Mouse (Mus musculus): ENCODE results near the gene Arid1b. TPM values are rescaled to one million over a fixed set of nuclear protein-coding genes. Genes with fewer than 3 reads are reported as not detected.

Gene Arid1b
- polyA plus RNA-seq, 1 experiment from 2014 or later = 12.9 TPM

DNA sequence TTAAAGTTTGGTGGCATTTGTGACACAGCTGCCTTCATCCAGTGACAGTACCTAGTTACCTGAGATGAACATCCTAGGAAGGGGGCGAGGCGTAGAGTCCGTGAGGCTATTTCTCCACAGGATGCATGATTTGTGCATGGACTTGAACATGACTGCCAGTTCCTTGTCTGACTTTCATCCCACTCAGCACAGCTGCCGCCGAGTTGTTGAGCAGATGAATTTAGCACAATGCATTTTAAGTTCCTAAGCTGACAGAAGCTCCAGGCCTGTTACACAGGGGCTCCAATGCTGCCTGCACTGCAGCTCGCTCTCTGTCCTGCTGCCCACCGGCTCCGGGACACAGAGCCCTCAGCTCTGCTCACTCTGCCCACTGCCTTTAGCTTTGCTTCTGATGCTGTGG is 181.4 kb downstream of the Arid1b start:
- Histone ChIP-seq H3K9me3 (replicated peaks; ENCODE audit: control insufficient read depth, low read length) (no peaks in the 10 kb centered on the region), H3K36me3 (replicated peaks; ENCODE audit: control insufficient read depth, insufficient read depth, low read depth, low read length) (no peaks in the 10 kb centered on the region), H3K4me1 (ENCODE audit: control insufficient read depth, insufficient read depth, low read length) (no peaks in the 10 kb centered on the region), H3K27ac (replicated peaks; ENCODE audit: low read depth, low read length) (no peak overlapping the region), H3K27me3 (ENCODE audit: control insufficient read depth, insufficient read depth, low read length) (no peaks in the 10 kb centered on the region), H3K4me2 (ENCODE audit: low read depth, low read length) (no peak overlapping the region), H3K4me3 (ENCODE audit: low read depth, low read length) (no peak overlapping the region), H3K9ac (replicated peaks; ENCODE audit: low read length) (no peak overlapping the region)
- ATAC-seq (replicated peaks; ENCODE audit: insufficient number of reproducible peaks, low FRiP score, low TSS enrichment, low read depth) (no peak), DNase-seq (ENCODE audit: low spot score) (no peak)
- WGBS = 88% methylated on average over 8 of the region's 8 CpGs

DNA sequence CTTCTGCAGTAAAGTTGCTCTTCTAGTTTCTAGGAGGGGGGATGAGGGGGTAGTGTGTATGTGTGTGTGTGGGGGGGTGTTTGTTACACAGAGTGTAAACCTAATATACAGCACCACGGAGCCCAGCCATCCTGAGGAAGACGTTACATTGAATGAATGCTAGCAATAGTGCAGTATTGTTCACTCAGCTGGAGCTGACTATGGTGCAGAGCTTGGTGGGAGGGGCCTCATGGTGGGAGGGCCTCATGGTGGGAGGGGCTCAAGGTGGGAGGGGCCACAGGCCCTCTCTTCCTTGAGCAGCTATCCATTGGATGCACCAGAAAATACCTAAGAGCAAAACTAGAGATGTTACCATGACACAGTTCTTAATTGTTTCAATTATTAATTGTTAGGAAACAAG is 182.2 kb downstream of the Arid1b start:
- ATAC-seq (replicated peaks; ENCODE audit: insufficient number of reproducible peaks, low FRiP score, low TSS enrichment, low read depth) (no peak), DNase-seq (ENCODE audit: low spot score) (no peak)
- 92% methylated on average over 2 of the region's 2 CpGs for WGBS
- no peak overlapping the region for H3K4me3 ChIP-seq (ENCODE audit: low read depth, low read length)
- H3K27ac ChIP-seq (replicated peaks; ENCODE audit: low read depth, low read length) = no peak overlapping the region
- H3K9ac ChIP-seq (replicated peaks; ENCODE audit: low read length) = no peak overlapping the region
- no peaks in the 10 kb centered on the region for H3K4me1 ChIP-seq (ENCODE audit: control insufficient read depth, insufficient read depth, low read length)
- no peaks in the 10 kb centered on the region for H3K36me3 ChIP-seq (replicated peaks; ENCODE audit: control insufficient read depth, insufficient read depth, low read depth, low read length)
- H3K27me3 ChIP-seq (ENCODE audit: control insufficient read depth, insufficient read depth, low read length) = no peaks in the 10 kb centered on the region
- no peaks in the 10 kb centered on the region for H3K9me3 ChIP-seq (replicated peaks; ENCODE audit: control insufficient read depth, low read length)
- H3K4me2 ChIP-seq (ENCODE audit: low read depth, low read length) = no peak overlapping the region

DNA sequence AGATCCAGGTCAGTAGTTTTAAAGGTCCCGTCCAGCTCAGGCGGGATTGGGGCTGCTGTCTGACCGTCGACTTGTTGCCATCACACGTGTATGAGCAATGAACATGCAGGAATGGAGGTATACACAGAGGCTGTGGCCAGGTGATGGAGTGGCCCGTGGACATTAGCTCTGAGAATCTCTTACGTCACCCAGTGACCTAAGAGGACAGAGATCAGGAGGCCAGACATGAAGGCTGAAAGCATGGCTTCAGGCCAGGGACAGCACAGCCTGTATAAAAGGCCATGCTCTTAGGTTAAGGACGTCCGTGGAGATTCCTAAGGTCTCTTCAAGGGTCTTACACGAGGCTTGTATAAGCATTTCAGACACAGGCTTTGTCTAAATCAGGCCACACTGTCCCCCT is 184.4 kb downstream of the Arid1b start:
- Histone ChIP-seq H3K9me3 (replicated peaks; ENCODE audit: control insufficient read depth, low read length) (no peaks in the 10 kb centered on the region), H3K4me3 (ENCODE audit: low read depth, low read length) (no peak overlapping the region), H3K9ac (replicated peaks; ENCODE audit: low read length) (no peak overlapping the region), H3K27me3 (ENCODE audit: control insufficient read depth, insufficient read depth, low read length) (no peaks in the 10 kb centered on the region), H3K27ac (replicated peaks; ENCODE audit: low read depth, low read length) (no peak overlapping the region), H3K4me1 (ENCODE audit: control insufficient read depth, insufficient read depth, low read length) (no peaks in the 10 kb centered on the region), H3K36me3 (replicated peaks; ENCODE audit: control insufficient read depth, insufficient read depth, low read depth, low read length) (no peaks in the 10 kb centered on the region), H3K4me2 (ENCODE audit: low read depth, low read length) (no peak overlapping the region)
- DNase-seq (ENCODE audit: low spot score) (no peak), ATAC-seq (replicated peaks; ENCODE audit: insufficient number of reproducible peaks, low FRiP score, low TSS enrichment, low read depth) (no peak)
- 79% methylated on average over 10 of the region's 10 CpGs for whole genome bisulfite sequencing

DNA sequence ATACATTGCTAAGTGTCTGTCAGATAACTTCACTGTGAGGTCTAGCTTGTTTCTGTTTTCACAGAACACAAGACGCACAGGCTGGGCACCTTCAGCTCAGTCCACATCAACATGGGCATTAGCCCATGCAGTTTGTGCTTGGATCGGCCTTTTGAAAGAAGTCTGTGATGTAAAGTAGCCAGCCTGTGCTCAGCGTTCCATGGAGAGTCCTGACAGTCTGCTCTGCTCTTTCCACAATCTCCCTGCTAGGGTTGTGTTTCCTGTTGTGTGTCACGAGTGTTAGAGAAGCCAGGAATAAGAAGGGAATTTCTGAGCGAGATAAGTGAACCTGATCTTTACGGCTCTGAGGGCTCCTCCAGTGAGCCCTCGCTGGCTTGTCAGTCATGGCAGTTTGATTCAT is 184.9 kb downstream of the Arid1b start:
- WGBS = 68% methylated on average over 7 of the region's 7 CpGs
- no peak overlapping the region for H3K9ac ChIP-seq (replicated peaks; ENCODE audit: low read length)
- H3K27ac ChIP-seq (replicated peaks; ENCODE audit: low read depth, low read length) = no peak overlapping the region
- H3K4me1 ChIP-seq (ENCODE audit: control insufficient read depth, insufficient read depth, low read length) = no peaks in the 10 kb centered on the region
- H3K4me2 ChIP-seq (ENCODE audit: low read depth, low read length) = no peak overlapping the region
- no peaks in the 10 kb centered on the region for H3K9me3 ChIP-seq (replicated peaks; ENCODE audit: control insufficient read depth, low read length)
- H3K36me3 ChIP-seq (replicated peaks; ENCODE audit: control insufficient read depth, insufficient read depth, low read depth, low read length) = no peaks in the 10 kb centered on the region
- ATAC-seq (replicated peaks; ENCODE audit: insufficient number of reproducible peaks, low FRiP score, low TSS enrichment, low read depth) (no peak), DNase-seq (ENCODE audit: low spot score) (no peak)
- no peaks in the 10 kb centered on the region for H3K27me3 ChIP-seq (ENCODE audit: control insufficient read depth, insufficient read depth, low read length)
- no peak overlapping the region for H3K4me3 ChIP-seq (ENCODE audit: low read depth, low read length)

DNA sequence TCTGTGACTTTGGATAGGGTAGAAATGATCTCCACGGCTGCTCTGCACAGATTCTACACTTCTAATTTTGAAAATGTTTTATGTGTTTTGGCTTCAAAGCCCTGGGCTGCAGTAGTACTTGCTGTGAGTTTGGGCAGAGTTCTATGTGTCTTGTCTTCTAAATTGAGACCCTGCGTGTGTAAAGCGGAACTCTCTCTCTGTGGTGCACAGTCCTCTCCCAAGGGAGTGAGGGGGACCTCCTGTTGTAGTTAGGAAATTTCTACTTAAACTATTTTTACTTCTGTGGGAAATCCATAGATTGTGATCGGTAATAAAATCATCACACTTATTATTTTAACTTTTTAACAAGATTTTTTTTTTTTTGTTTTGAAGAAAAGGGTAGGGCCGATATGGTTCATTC is 185.3 kb downstream of the Arid1b start:
- Histone ChIP-seq H3K27me3 (ENCODE audit: control insufficient read depth, insufficient read depth, low read length) (no peaks in the 10 kb centered on the region), H3K9ac (replicated peaks; ENCODE audit: low read length) (no peak overlapping the region), H3K4me3 (ENCODE audit: low read depth, low read length) (no peak overlapping the region), H3K4me2 (ENCODE audit: low read depth, low read length) (no peak overlapping the region), H3K9me3 (replicated peaks; ENCODE audit: control insufficient read depth, low read length) (no peaks in the 10 kb centered on the region), H3K36me3 (replicated peaks; ENCODE audit: control insufficient read depth, insufficient read depth, low read depth, low read length) (no peaks in the 10 kb centered on the region), H3K27ac (replicated peaks; ENCODE audit: low read depth, low read length) (no peak overlapping the region), H3K4me1 (ENCODE audit: control insufficient read depth, insufficient read depth, low read length) (no peaks in the 10 kb centered on the region)
- no peak for ATAC-seq (replicated peaks; ENCODE audit: insufficient number of reproducible peaks, low FRiP score, low TSS enrichment, low read depth)
- DNase-seq (ENCODE audit: low spot score) = no peak
- WGBS = 80% methylated on average over 5 of the region's 5 CpGs

DNA sequence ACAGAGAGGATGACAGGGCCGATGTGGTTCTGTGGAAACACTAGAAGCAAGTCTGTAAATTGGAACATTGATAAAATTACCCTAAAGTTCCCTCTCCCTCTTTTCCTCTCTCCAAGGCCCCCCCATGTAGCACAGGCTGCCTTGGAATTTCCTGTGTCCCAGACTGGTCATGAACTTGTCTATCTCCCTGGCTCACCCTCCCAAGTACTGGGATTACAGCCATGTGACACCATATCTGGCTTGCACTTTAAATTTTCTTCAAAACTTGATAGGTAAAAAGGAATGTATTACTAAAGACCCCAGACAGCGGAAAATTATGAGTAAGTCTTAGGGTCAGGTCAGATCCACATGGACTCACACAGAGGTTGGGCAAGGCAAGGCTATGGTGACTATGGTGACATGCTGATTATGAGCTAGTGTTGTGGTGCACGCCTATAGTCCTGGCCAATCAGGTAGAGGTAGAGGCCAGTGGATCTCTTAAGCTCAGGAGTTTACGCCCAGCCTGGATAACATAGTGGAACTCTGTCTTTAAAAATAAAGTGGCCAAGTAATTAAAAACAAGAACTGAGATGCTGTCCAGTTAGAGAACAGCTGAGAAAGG is 185.9 kb downstream of the Arid1b start:
- no peak overlapping the region for H3K4me3 ChIP-seq (ENCODE audit: low read depth, low read length)
- ATAC-seq (replicated peaks; ENCODE audit: insufficient number of reproducible peaks, low FRiP score, low TSS enrichment, low read depth) = no peak
- H3K9me3 ChIP-seq (replicated peaks; ENCODE audit: control insufficient read depth, low read length) = no peaks in the 10 kb centered on the region
- H3K4me2 ChIP-seq (ENCODE audit: low read depth, low read length) = no peak overlapping the region
- H3K36me3 ChIP-seq (replicated peaks; ENCODE audit: control insufficient read depth, insufficient read depth, low read depth, low read length) = no peaks in the 10 kb centered on the region
- no peak overlapping the region for H3K27ac ChIP-seq (replicated peaks; ENCODE audit: low read depth, low read length)
- WGBS = 81% methylated on average over 4 of the region's 4 CpGs
- H3K4me1 ChIP-seq (ENCODE audit: control insufficient read depth, insufficient read depth, low read length) = no peaks in the 10 kb centered on the region
- DNase-seq (ENCODE audit: low spot score) = no peak
- no peaks in the 10 kb centered on the region for H3K27me3 ChIP-seq (ENCODE audit: control insufficient read depth, insufficient read depth, low read length)
- no peak overlapping the region for H3K9ac ChIP-seq (replicated peaks; ENCODE audit: low read length)

DNA sequence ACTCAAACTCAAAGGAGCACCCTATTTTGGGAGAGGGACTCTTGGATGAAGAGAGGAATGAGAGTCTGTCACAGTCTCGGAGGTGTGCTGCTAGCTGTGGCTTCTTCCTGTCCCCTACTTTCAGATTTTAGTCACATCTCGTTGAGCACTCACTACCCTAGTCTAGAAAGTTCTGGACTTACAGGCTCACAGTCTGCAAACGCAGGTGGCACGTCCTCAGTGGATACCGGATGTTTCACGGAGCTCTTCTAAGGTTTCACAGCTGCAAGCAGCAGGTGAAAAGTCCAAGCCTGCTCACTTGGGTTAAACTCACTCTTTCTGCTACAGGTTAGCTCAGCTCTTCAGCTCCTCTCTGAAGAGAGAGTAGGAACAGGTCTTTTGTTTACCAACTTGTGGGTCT is 186.8 kb downstream of the Arid1b start:
- DNase-seq (ENCODE audit: low spot score) (no peak), ATAC-seq (replicated peaks; ENCODE audit: insufficient number of reproducible peaks, low FRiP score, low TSS enrichment, low read depth) (no peak)
- H3K9me3 ChIP-seq (replicated peaks; ENCODE audit: control insufficient read depth, low read length) = no peaks in the 10 kb centered on the region
- 79% methylated on average over 6 of the region's 6 CpGs for WGBS
- no peak overlapping the region for H3K4me3 ChIP-seq (ENCODE audit: low read depth, low read length)
- H3K27me3 ChIP-seq (ENCODE audit: control insufficient read depth, insufficient read depth, low read length) = no peaks in the 10 kb centered on the region
- H3K36me3 ChIP-seq (replicated peaks; ENCODE audit: control insufficient read depth, insufficient read depth, low read depth, low read length) = no peaks in the 10 kb centered on the region
- no peak overlapping the region for H3K27ac ChIP-seq (replicated peaks; ENCODE audit: low read depth, low read length)
- H3K4me1 ChIP-seq (ENCODE audit: control insufficient read depth, insufficient read depth, low read length) = no peaks in the 10 kb centered on the region
- H3K9ac ChIP-seq (replicated peaks; ENCODE audit: low read length) = no peak overlapping the region
- no peak overlapping the region for H3K4me2 ChIP-seq (ENCODE audit: low read depth, low read length)

DNA sequence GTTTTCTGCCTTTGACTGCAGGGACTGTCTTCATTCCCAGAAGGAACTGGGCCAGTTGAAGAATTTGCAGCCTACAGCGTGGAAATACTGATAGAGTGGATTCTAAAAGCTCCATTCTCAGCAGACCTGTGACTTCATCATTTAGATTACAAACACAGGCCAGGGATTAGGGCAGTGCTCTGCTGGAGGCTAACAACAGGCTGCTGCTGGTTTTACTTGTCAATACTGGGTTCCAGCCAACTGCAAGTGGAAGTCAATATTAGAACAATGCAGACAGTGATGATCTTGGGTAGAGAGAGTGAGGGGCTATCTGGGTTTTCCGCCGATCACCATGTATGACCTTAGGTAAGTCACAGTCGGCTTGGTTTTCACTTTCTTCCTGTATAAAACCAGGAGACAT is 188.4 kb downstream of the Arid1b start:
- Histone ChIP-seq H3K4me1 (ENCODE audit: control insufficient read depth, insufficient read depth, low read length) (no peaks in the 10 kb centered on the region), H3K9ac (replicated peaks; ENCODE audit: low read length) (no peak overlapping the region), H3K4me2 (ENCODE audit: low read depth, low read length) (no peak overlapping the region), H3K4me3 (ENCODE audit: low read depth, low read length) (no peak overlapping the region), H3K9me3 (replicated peaks; ENCODE audit: control insufficient read depth, low read length) (no peaks in the 10 kb centered on the region), H3K27me3 (ENCODE audit: control insufficient read depth, insufficient read depth, low read length) (no peaks in the 10 kb centered on the region), H3K36me3 (replicated peaks; ENCODE audit: control insufficient read depth, insufficient read depth, low read depth, low read length) (no peaks in the 10 kb centered on the region), H3K27ac (replicated peaks; ENCODE audit: low read depth, low read length) (no peak overlapping the region)
- ATAC-seq (replicated peaks; ENCODE audit: insufficient number of reproducible peaks, low FRiP score, low TSS enrichment, low read depth) = no peak
- 87% methylated on average over 4 of the region's 4 CpGs for WGBS
- DNase-seq (ENCODE audit: low spot score) = no peak
